Mouse (Mus musculus) heart, embryonic 12.5 days (tissue): ENCODE measurements at regions not wholly inside any gene's neighbourhood (a gene's known extent, or its start where the extent isn't known, plus 50 kb on each side); places are given as distances from the start of the nearest gene placed in this dataset.

Source experiments
- ATAC-seq: fragments of 200-750 bp; cut with Nextera tagmentation; 2 replicates; pipeline ENCODE4 v1.8.0; 2017; ENCODE audit warnings: moderate TSS enrichment, moderate library complexity; ENCODE audit not compliant: insufficient number of reproducible peaks, low FRiP score
- H3K27ac ChIP-seq: fragments of 300-500 bp; sonication (generic); 2 replicates; pipeline ENCODE4 v1.5.1; 2016; ENCODE audit warnings: mild to moderate bottlenecking, moderate library complexity; ENCODE audit not compliant: poor library complexity, severe bottlenecking
- H3K27me3 ChIP-seq: fragments of 300-500 bp; sonication (generic); replicated peaks from 2 replicates; pipeline ENCODE4 v1.6.1; 2016; ENCODE audit warnings: mild to moderate bottlenecking, moderate library complexity
- H3K36me3 ChIP-seq: fragments of 300-500 bp; sonication (generic); 2 replicates; pipeline ENCODE4 v1.6.1; 2016; ENCODE audit warnings: mild to moderate bottlenecking, moderate library complexity
- H3K4me1 ChIP-seq: fragments of 300-500 bp; sonication (generic); replicated peaks from 2 replicates; pipeline ENCODE4 v1.6.1; 2016; ENCODE audit warnings: mild to moderate bottlenecking
- H3K4me2 ChIP-seq: fragments of 300-500 bp; sonication (generic); 2 replicates; pipeline ENCODE4 v1.6.1; 2016; ENCODE audit warnings: mild to moderate bottlenecking, moderate library complexity
- H3K4me3 ChIP-seq: fragments of 300-500 bp; sonication (generic); 2 replicates; pipeline ENCODE4 v1.5.1; 2016; ENCODE audit warnings: mild to moderate bottlenecking
- H3K9ac ChIP-seq: fragments of 300-500 bp; sonication (generic); 2 replicates; pipeline ENCODE4 v1.6.1; 2016; ENCODE audit warnings: mild to moderate bottlenecking, moderate library complexity
- H3K9me3 ChIP-seq: fragments of 300-500 bp; sonication (generic); replicated peaks from 2 replicates; pipeline ENCODE4 v1.6.1; 2016; ENCODE audit warnings: mild to moderate bottlenecking, moderate library complexity
- WGBS: fragments of 180-500 bp; shearing (Covaris S2); methylation state at CpG from one replicate; pipeline ENCODE4 v1.1.7; 2016; 5-methylcytosine and 5-hydroxymethylcytosine counted together

GRCm38 (mm10) chr1:127152840-127153239, 52.0 kb upstream of the Mgat5 start:
- 72% methylated on average over 6 of the region's 6 CpGs for WGBS
- Histone ChIP-seq H3K9me3 (no peaks in the 10 kb centered on the region), H3K4me2 (no peak overlapping the region), H3K27ac (no peak overlapping the region), H3K27me3 (no peaks in the 10 kb centered on the region), H3K9ac (no peak overlapping the region), H3K4me3 (no peak overlapping the region), H3K36me3 (no peaks in the 10 kb centered on the region), H3K4me1 (no peaks in the 10 kb centered on the region)
- ATAC-seq: no peak

DNA sequence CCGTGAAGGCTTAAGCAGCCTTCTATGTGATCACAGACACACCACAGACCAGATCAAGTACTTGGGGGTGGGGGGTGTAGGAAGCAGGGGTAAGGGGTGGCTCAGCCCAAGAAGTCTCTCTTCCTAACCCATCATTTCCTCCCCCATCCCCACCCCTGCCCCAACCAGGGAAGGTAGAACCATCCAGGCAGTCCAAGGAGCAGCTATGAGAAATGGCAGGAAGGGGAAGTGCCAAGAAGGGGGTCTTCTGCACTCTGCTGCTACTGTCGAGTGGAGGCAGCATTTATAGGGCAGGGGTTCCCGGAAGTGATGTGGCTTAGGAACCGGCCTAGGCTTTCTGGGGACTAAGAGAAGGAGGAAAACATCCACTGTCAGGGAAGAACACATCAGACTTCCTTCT, 69.3 kb upstream of the Mgat5 start:
- no peaks in the 10 kb centered on the region for H3K27me3 ChIP-seq
- H3K4me2 ChIP-seq: no peak overlapping the region
- no peak overlapping the region for H3K4me3 ChIP-seq
- no peaks in the 10 kb centered on the region for H3K36me3 ChIP-seq
- ATAC-seq: no peak
- H3K27ac ChIP-seq: no peak overlapping the region
- no peak overlapping the region for H3K9ac ChIP-seq
- 75% methylated on average over 4 of the region's 4 CpGs for WGBS
- no peaks in the 10 kb centered on the region for H3K4me1 ChIP-seq
- no peaks in the 10 kb centered on the region for H3K9me3 ChIP-seq

DNA sequence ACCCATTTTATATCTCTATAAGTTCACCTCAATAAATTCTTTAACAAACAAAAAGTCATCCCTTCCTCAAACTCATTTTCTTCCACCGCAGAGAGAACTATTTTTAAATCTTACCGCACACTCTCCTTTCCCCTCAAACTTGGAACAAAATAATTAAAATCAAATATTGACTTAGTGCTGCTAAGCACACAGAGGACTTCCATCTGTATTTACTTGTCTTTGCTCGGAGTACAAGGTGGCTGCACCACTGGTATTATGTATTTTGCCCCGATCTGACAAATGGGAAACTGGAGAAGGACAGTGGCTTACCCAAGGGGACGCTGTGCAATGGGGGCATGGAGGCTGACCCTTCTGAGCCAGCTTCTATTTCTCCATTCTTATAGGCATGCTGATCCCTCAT, 72.9 kb upstream of the Mgat5 start:
- H3K36me3 ChIP-seq: no peaks in the 10 kb centered on the region
- WGBS: 84% methylated on average over 5 of the region's 5 CpGs
- H3K9me3 ChIP-seq: no peaks in the 10 kb centered on the region
- no peak overlapping the region for H3K27ac ChIP-seq
- no peak overlapping the region for H3K9ac ChIP-seq
- no peak for ATAC-seq
- no peaks in the 10 kb centered on the region for H3K27me3 ChIP-seq
- no peaks in the 10 kb centered on the region for H3K4me1 ChIP-seq
- no peak overlapping the region for H3K4me2 ChIP-seq
- no peak overlapping the region for H3K4me3 ChIP-seq

GRCm38 (mm10) chr1:127124862-127125261, 80.0 kb upstream of the Mgat5 start:
- Histone ChIP-seq H3K4me3 (no peak overlapping the region), H3K9me3 (no peaks in the 10 kb centered on the region), H3K36me3 (no peaks in the 10 kb centered on the region), H3K27ac (no peak overlapping the region), H3K4me2 (no peak overlapping the region), H3K9ac (no peak overlapping the region), H3K27me3 (no peaks in the 10 kb centered on the region), H3K4me1 (no peaks in the 10 kb centered on the region)
- ATAC-seq: no peak
- WGBS: 88% methylated on average over 5 of the region's 5 CpGs

GRCm38 (mm10) chr1:127118019-127118418, 86.8 kb upstream of the Mgat5 start:
- Histone ChIP-seq H3K27ac (no peak overlapping the region), H3K27me3 (no peaks in the 10 kb centered on the region), H3K36me3 (no peaks in the 10 kb centered on the region), H3K4me3 (no peak overlapping the region), H3K4me1 (no peaks in the 10 kb centered on the region), H3K9me3 (peaks cover 9% of the 10 kb centered on the region), H3K4me2 (no peak overlapping the region), H3K9ac (no peak overlapping the region)
- WGBS: 74% methylated on average over 1 of the region's 1 CpGs
- ATAC-seq: no peak

- H3K9ac ChIP-seq: no peak overlapping the region
- H3K4me2 ChIP-seq: no peak overlapping the region
- no peak for ATAC-seq
- no peaks in the 10 kb centered on the region for H3K36me3 ChIP-seq
- no peaks in the 10 kb centered on the region for H3K9me3 ChIP-seq
- no peaks in the 10 kb centered on the region for H3K27me3 ChIP-seq
- WGBS: 64% methylated on average over 5 of the region's 5 CpGs
- peaks cover 6% of the 10 kb centered on the region; the same call in 1 of the 2 replicates for H3K4me1 ChIP-seq
- H3K4me3 ChIP-seq: no peak overlapping the region
- H3K27ac ChIP-seq: no peak overlapping the region
These were observed 97.3 kb upstream of the Mgat5 start for GRCm38 (mm10) chr1:127107485-127107884.

GRCm38 (mm10) chr1:127105861-127106260, 99.0 kb upstream of the Mgat5 start:
- Histone ChIP-seq H3K4me1 (peaks cover 6% of the 10 kb centered on the region; the same call in 1 of the 2 replicates), H3K4me3 (no peak overlapping the region), H3K9ac (no peak overlapping the region), H3K27me3 (no peaks in the 10 kb centered on the region), H3K4me2 (no peak overlapping the region), H3K9me3 (peaks cover 3% of the 10 kb centered on the region; the same call in 1 of the 2 replicates), H3K36me3 (no peaks in the 10 kb centered on the region), H3K27ac (no peak overlapping the region)
- WGBS: 74% methylated on average over 8 of the region's 8 CpGs
- no peak for ATAC-seq

- Histone ChIP-seq H3K4me2 (no peak overlapping the region), H3K9ac (no peak overlapping the region), H3K4me1 (peaks cover 3% of the 10 kb centered on the region; the same call in 1 of the 2 replicates), H3K27me3 (no peaks in the 10 kb centered on the region), H3K9me3 (peaks cover 3% of the 10 kb centered on the region; the same call in 1 of the 2 replicates), H3K27ac (no peak overlapping the region), H3K4me3 (no peak overlapping the region), H3K36me3 (no peaks in the 10 kb centered on the region)
- WGBS: 36% methylated on average over 2 of the region's 2 CpGs
- no peak for ATAC-seq
These were observed 101.2 kb upstream of the Mgat5 start for GRCm38 (mm10) chr1:127103664-127104063.

DNA sequence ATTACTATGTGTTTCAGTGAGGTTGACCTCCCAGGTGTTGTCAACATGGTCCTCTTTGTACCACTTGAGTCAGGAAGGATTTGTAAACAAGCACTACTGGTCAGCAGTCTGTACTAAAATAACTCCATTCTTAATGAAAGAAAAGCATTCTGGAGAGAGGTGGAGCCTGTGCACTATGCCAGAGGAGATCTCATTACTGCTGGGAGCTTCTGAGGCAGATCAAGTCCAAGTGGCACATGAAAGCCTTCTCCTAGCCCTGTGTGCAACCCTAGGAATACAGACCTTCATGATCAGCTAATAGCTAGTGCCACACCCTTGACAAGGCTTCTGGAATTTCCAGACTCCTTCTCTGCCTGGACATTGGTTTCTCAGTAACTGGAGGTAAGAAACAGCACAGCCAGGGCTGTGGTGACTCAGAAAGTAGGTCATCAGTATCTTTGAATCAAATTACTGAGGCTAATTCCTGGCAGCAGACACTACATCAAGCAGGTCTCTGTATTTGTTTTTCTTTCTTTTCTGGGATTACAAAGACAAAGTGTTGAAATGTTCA, 105.9 kb upstream of the Mgat5 start:
- H3K4me1 ChIP-seq: no peaks in the 10 kb centered on the region
- H3K27ac ChIP-seq: no peak overlapping the region
- H3K9ac ChIP-seq: no peak overlapping the region
- no peaks in the 10 kb centered on the region for H3K36me3 ChIP-seq
- H3K9me3 ChIP-seq: peaks cover 3% of the 10 kb centered on the region; the same call in 1 of the 2 replicates
- H3K4me2 ChIP-seq: no peak overlapping the region
- ATAC-seq: no peak
- H3K4me3 ChIP-seq: no peak overlapping the region
- no peaks in the 10 kb centered on the region for H3K27me3 ChIP-seq

GRCm38 (mm10) chr1:127087616-127088015, 117.2 kb upstream of the Mgat5 start:
- Histone ChIP-seq H3K9ac (no peak overlapping the region), H3K4me1 (no peaks in the 10 kb centered on the region), H3K27me3 (no peaks in the 10 kb centered on the region), H3K4me3 (no peak overlapping the region), H3K36me3 (no peaks in the 10 kb centered on the region), H3K9me3 (no peaks in the 10 kb centered on the region; the same call in 1 of the 2 replicates), H3K27ac (no peak overlapping the region), H3K4me2 (no peak overlapping the region)
- ATAC-seq: no peak

GRCm38 (mm10) chr1:127085988-127086387, 118.8 kb upstream of the Mgat5 start:
- no peak overlapping the region for H3K27ac ChIP-seq
- H3K4me2 ChIP-seq: no peak overlapping the region
- no peak for ATAC-seq
- WGBS: 52% methylated on average over 4 of the region's 4 CpGs
- no peaks in the 10 kb centered on the region for H3K36me3 ChIP-seq
- H3K9me3 ChIP-seq: no peaks in the 10 kb centered on the region; the same call in 1 of the 2 replicates
- no peaks in the 10 kb centered on the region for H3K4me1 ChIP-seq
- no peak overlapping the region for H3K4me3 ChIP-seq
- H3K27me3 ChIP-seq: no peaks in the 10 kb centered on the region
- H3K9ac ChIP-seq: no peak overlapping the region

GRCm38 (mm10) chr1:127083761-127084308, 121.0 kb upstream of the Mgat5 start:
- no peaks in the 10 kb centered on the region for H3K27me3 ChIP-seq
- H3K4me1 ChIP-seq: no peaks in the 10 kb centered on the region
- H3K9ac ChIP-seq: no peak overlapping the region
- H3K4me2 ChIP-seq: no peak overlapping the region
- WGBS: 53% methylated on average over 3 of the region's 3 CpGs
- peaks cover 6% of the 10 kb centered on the region for H3K9me3 ChIP-seq
- no peak for ATAC-seq
- no peak overlapping the region for H3K27ac ChIP-seq
- no peaks in the 10 kb centered on the region for H3K36me3 ChIP-seq
- no peak overlapping the region for H3K4me3 ChIP-seq
